Mouse (Mus musculus) CH12.LX (cell line): ENCODE data around the gene Fam163b. TPM values are rescaled to one million over a fixed set of nuclear protein-coding genes. Genes with fewer than 3 reads are reported as not detected.

ENCODE experiments used
- DNase-seq: peaks from one replicate; pipeline ENCODE4 v3.0.0-alpha.2; 2013; ENCODE audit errors: extremely low read depth
- H3K27ac ChIP-seq: 2 replicates; pipeline ENCODE4 v1.5.1; 2012; ENCODE audit warnings: low read depth, mild to moderate bottlenecking, control low read depth, moderate library complexity; ENCODE audit not compliant: insufficient read depth
- H3K27me3 ChIP-seq: replicated peaks from 2 replicates; pipeline ENCODE3; 2012; ENCODE audit warnings: inconsistent platforms
- H3K36me3 ChIP-seq, 2 experiments: replicated peaks in 1 of 2; 2 replicates each; pipeline versions ENCODE3 to v1.6.1; 2012; ENCODE audit warnings: inconsistent platforms in 1 of 2, low read length in 1 of 2, mild to moderate bottlenecking in 1 of 2, mixed read lengths in 1 of 2, moderate library complexity in 1 of 2; ENCODE audit not compliant: control insufficient read depth in 1 of 2, insufficient read depth in 1 of 2
- H3K4me1 ChIP-seq, 2 experiments: 2 replicates each; pipeline ENCODE4 v1.6.1; 2012; ENCODE audit warnings: inconsistent platforms in 1 of 2, moderate library complexity in 1 of 2; ENCODE audit not compliant: insufficient read depth in 2 of 2, control insufficient read depth in 1 of 2
- H3K4me2 ChIP-seq: 2 replicates; pipeline ENCODE4 v1.6.1; 2012; ENCODE audit warnings: low read depth, mild to moderate bottlenecking, control low read depth; ENCODE audit not compliant: poor library complexity, insufficient read depth, severe bottlenecking
- H3K4me3 ChIP-seq, 3 experiments: fragments of 150-350 bp in 1 of 3; sonication (generic) in 1 of 3; replicated peaks in 1 of 3; 2 replicates each; pipeline versions ENCODE3 to v1.5.1; 2011 to 2012; ENCODE audit warnings: low read depth in 2 of 3, low read length in 2 of 3, mild to moderate bottlenecking in 2 of 3, moderate library complexity in 2 of 3, control low read depth in 1 of 3, improper control_type of control experiment in 1 of 3, inconsistent platforms in 1 of 3, mixed read lengths in 1 of 3; ENCODE audit not compliant: poor library complexity in 1 of 3
- H3K79me2 ChIP-seq: replicated peaks from 2 replicates; pipeline ENCODE4 v1.6.1; 2012; ENCODE audit warnings: mild to moderate bottlenecking, moderate library complexity; ENCODE audit not compliant: control insufficient read depth, poor library complexity, insufficient read depth, severe bottlenecking; ENCODE audit errors: extremely low read depth
- H3K9ac ChIP-seq: 2 replicates; pipeline ENCODE4 v1.6.1; 2012; ENCODE audit warnings: low read depth, mild to moderate bottlenecking, control low read depth, moderate library complexity; ENCODE audit not compliant: insufficient read depth
- H3K9me3 ChIP-seq: replicated peaks from 2 replicates; pipeline ENCODE3; 2012; ENCODE audit warnings: low read length, inconsistent platforms, mixed read lengths
- CTCF ChIP-seq, 2 experiments: IDR thresholded peaks in 1 of 2; conservative IDR thresholded peaks in 1 of 2; 2 replicates each; pipeline ENCODE4 v1.5.1; 2011 to 2012; ENCODE audit warnings: low read depth in 2 of 2, low read length in 2 of 2, improper control_type of control experiment in 1 of 2, inconsistent platforms in 1 of 2, mild to moderate bottlenecking in 1 of 2, moderate library complexity in 1 of 2
- ELF1 ChIP-seq: IDR thresholded peaks from 2 replicates; pipeline ENCODE4 v1.6.1; 2014; ENCODE audit warnings: low read depth, mild to moderate bottlenecking, inconsistent platforms, low read length, improper control_type of control experiment
- GABPA ChIP-seq: IDR thresholded peaks from 2 replicates; pipeline ENCODE4 v1.6.1; 2012; ENCODE audit warnings: low read depth, low read length, improper control_type of control experiment, inconsistent platforms; ENCODE audit not compliant: insufficient replicate concordance
- IRF4 ChIP-seq: IDR thresholded peaks from 2 replicates; pipeline ENCODE4 v1.6.1; 2014; ENCODE audit warnings: low read depth, mild to moderate bottlenecking, inconsistent platforms, low read length, improper control_type of control experiment
- JUND ChIP-seq: conservative IDR thresholded peaks from 2 replicates; pipeline ENCODE4 v1.6.1; 2011; ENCODE audit warnings: low read depth, low read length, improper control_type of control experiment
- MAFK ChIP-seq: IDR thresholded peaks from 2 replicates; pipeline ENCODE4 v1.6.1; 2011; ENCODE audit warnings: low read length, improper control_type of control experiment; ENCODE audit not compliant: insufficient replicate concordance
- MAX ChIP-seq: IDR thresholded peaks from 2 replicates; pipeline ENCODE4 v1.6.1; 2011; ENCODE audit warnings: low read length, improper control_type of control experiment
- MYC ChIP-seq: IDR thresholded peaks from 2 replicates; pipeline ENCODE4 v1.6.1; 2011; ENCODE audit warnings: low read depth, mild to moderate bottlenecking, improper control_type of control experiment, low read length
- NRF1 ChIP-seq: IDR thresholded peaks from 2 replicates; pipeline ENCODE4 v1.6.1; 2014; ENCODE audit warnings: low read depth, mild to moderate bottlenecking, inconsistent platforms, low read length, improper control_type of control experiment, moderate library complexity
- POLR2A ChIP-seq: IDR thresholded peaks from 2 replicates; pipeline ENCODE4 v1.6.1; 2011; ENCODE audit warnings: low read depth, mild to moderate bottlenecking, improper control_type of control experiment, low read length
- POLR2AphosphoS2 ChIP-seq: IDR thresholded peaks from 2 replicates; pipeline ENCODE4 v1.6.1; 2011; ENCODE audit warnings: low read depth, low read length, improper control_type of control experiment
- RAD21 ChIP-seq: IDR thresholded peaks from 2 replicates; pipeline ENCODE4 v1.6.1; 2011; ENCODE audit warnings: low read depth, mild to moderate bottlenecking, low read length, improper control_type of control experiment, moderate library complexity
- RCOR1 ChIP-seq: conservative IDR thresholded peaks from 2 replicates; pipeline ENCODE4 v1.6.1; 2012; ENCODE audit warnings: low read depth, mild to moderate bottlenecking, inconsistent platforms, low read length, improper control_type of control experiment
- TCF12 ChIP-seq: IDR thresholded peaks from 2 replicates; pipeline ENCODE4 v1.6.1; 2014; ENCODE audit warnings: low read depth, mild to moderate bottlenecking, inconsistent platforms, low read length, improper control_type of control experiment
- USF1 ChIP-seq: IDR thresholded peaks from 2 replicates; pipeline ENCODE4 v1.6.1; 2014; ENCODE audit warnings: low read depth, mild to moderate bottlenecking, inconsistent platforms, low read length, improper control_type of control experiment
- ZC3H11A ChIP-seq: IDR thresholded peaks from 2 replicates; pipeline ENCODE4 v1.6.1; 2012; ENCODE audit warnings: low read depth, mild to moderate bottlenecking, inconsistent platforms, low read length, improper control_type of control experiment
- ZMIZ1 ChIP-seq: IDR thresholded peaks from 2 replicates; pipeline ENCODE4 v1.6.1; 2012; ENCODE audit warnings: low read depth, mild to moderate bottlenecking, inconsistent platforms, low read length, improper control_type of control experiment
- dilution Hi-C: fragments of 300-500 bp; cut with MboI; formaldehyde crosslinking; loops from 2 replicates; pipeline ENCODE4 v1.14.3; 2020; ENCODE audit warnings: low sequenced_read_pairs; ENCODE audit not compliant: extremely low pct_unique_long_range_greater_than_20kb, extremely low pct_ligation_motif_present
- in situ Hi-C: fragments of 300-500 bp; cut with MboI; formaldehyde crosslinking; loops from 3 replicates; pipeline ENCODE4 v1.14.3; 2019; ENCODE audit warnings: low sequenced_read_pairs, low pct_ligation_motif_present, low pct_unique_long_range_greater_than_20kb, mixed read lengths
- polyA plus RNA-seq: library from polyadenylated mRNA; unstranded; fragments of >175 nt; gene quantifications from 2 replicates; pipeline ENCODE4 v1.2.1, GENCODE M21; 2012; ENCODE audit warnings: low read depth; ENCODE audit not compliant: insufficient read length
- total RNA-seq, 2 experiments: library from RNA; depleted of rRNA; stranded (reverse); fragments of 300-350 nt in 1 of 2; fragments of >200 nt in 1 of 2; gene quantifications; 2 replicates each; pipeline ENCODE4 v1.2.3; 2012 to 2014

Gene Fam163b
- total and polyA plus RNA-seq, 3 experiments, result not detected

DNA sequence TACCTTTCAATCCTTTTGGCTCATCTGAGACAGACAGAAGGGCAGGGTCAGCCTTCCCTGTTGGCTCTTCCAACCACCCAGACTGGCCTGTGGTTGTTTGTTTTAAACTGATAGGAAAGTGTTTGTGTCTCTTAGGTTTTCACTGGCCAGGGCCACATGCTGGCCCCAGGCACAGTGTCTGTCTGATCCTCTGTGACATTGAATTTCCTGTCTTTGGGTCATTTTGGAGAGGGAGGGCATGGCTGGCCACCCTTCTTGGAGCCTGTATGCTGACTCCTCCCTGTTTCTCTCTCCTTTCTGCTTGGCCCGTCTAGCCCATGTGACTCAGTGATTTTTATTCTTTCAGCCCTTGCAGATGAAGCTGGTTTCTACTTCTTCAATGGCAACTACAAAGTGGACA, 53.1 kb downstream of the Fam163b start:
- in situ Hi-C loops, result loop anchor here (5.0 to 25.0 kb wide), 2 partner anchors 33 to 348 kb away; partner anchors contain the start of genes Brd3os and Vav2
- no peak overlapping the region for H3K9ac ChIP-seq
- no peaks in the 10 kb centered on the region for H3K79me2 ChIP-seq
- H3K36me3 ChIP-seq, result no peaks in the 10 kb centered on the region
- H3K4me1 ChIP-seq, result peaks cover 2 to 4% of the 10 kb centered on the region in 2 experiments; a peak in 2 of 4 replicates
- H3K27me3 ChIP-seq, result peaks cover 6% of the 10 kb centered on the region
- H3K27ac ChIP-seq, result no peak overlapping the region
- TF ChIP-seq ZMIZ1 (no peak), NRF1 (no peak), RCOR1 (no peak), CTCF (conservative IDR thresholded peaks at IDR 0.05 in 1 of 2, IDR thresholded peaks at IDR 0.05 in 1 of 2; ENCODE audit: low read depth in 2 of 2, low read length in 2 of 2) (no peak), ZC3H11A (no peak), POLR2AphosphoS2 (no peak), IRF4 (no peak), MAFK (no peak)
- H3K9me3 ChIP-seq, result no peaks in the 10 kb centered on the region
- dilution Hi-C loops, result no loop called here
- H3K4me3 ChIP-seq, result no peak overlapping the region
- no peak for DNase-seq
- H3K4me2 ChIP-seq, result no peak overlapping the region

DNA sequence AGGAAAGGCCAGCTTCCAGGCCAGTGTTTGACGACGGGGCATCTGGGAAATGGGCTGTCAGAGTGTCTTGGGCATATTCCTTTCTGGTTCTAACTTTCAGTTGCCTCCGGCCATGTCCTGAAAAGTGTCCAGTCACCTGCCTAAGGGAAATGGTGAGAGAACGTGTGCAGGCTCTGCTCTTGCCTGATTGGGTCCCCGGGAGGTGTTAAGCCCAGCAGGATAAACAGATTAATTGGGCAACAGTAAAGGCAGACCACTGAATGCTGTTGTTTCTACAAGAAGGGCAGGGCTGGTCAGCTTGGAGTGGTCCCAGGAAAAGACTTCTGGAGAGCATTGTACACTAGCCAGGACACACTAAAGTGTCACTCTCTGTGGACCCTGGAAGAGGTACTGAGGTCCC, 53.6 kb downstream of the Fam163b start:
- Histone ChIP-seq H3K36me3 (no peaks in the 10 kb centered on the region), H3K27ac (no peak overlapping the region)

DNA sequence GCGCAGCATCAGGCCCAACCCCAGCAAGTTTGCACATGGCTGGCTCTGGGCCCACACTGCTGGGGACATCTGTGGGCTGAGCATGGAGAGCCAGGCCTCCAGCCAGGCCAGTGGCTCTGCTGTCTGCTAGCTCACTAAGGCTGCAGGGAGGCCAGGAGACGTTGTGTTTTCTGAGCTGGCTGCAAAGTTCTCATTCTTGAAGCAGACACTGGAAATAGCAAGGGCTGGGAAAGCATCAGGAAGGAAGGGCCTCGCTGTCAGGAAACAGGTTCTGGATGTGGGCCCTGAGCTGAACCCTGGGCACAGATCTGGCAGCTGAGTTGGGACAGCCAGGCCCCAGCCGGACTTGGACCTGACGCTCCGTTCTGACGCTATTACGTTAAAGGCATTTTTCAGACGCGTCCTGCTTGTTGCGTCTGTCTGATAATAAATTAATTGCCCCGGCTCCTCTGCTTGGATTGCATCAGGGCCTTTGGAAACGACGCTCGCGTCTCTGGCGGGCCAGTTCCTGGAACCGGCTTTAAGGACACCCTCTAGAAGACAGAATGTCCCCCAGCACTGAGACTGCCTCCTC, 54.1 kb downstream of the Fam163b start:
- no peaks in the 10 kb centered on the region for H3K36me3 ChIP-seq
- dilution Hi-C loops, result no loop called here

More for the DNA sequence above, 53.6 kb downstream of the Fam163b start:
- in situ Hi-C loops, result loop anchor here (5.0 to 25.0 kb wide), 2 partner anchors 34 to 349 kb away; partner anchors contain the start of genes Brd3os and Vav2
- Histone ChIP-seq H3K27me3 (peaks cover 8% of the 10 kb centered on the region), H3K9me3 (no peaks in the 10 kb centered on the region), H3K4me3 (no peak overlapping the region), H3K79me2 (no peaks in the 10 kb centered on the region), H3K9ac (no peak overlapping the region), H3K4me2 (no peak overlapping the region), H3K4me1 (peaks cover 2 to 4% of the 10 kb centered on the region in 2 experiments; a peak in 2 of 4 replicates)
- DNase-seq, result no peak
- no peak for TF ChIP-seq MAX
- TF ChIP-seq POLR2A, result no peak
- TF ChIP-seq ZC3H11A, result no peak
- TF ChIP-seq MAFK, result no peak
- TF ChIP-seq JUND, result no peak
- TF ChIP-seq TCF12, result no peak
- no peak for TF ChIP-seq ZMIZ1
- no peak for TF ChIP-seq USF1
- no peak for TF ChIP-seq GABPA
- dilution Hi-C loops, result no loop called here

More for the DNA sequence above, 54.1 kb downstream of the Fam163b start:
- TF ChIP-seq CTCF (conservative IDR thresholded peaks at IDR 0.05 in 1 of 2, IDR thresholded peaks at IDR 0.05 in 1 of 2; ENCODE audit: low read depth in 2 of 2, low read length in 2 of 2) (no peak), ELF1 (no peak), RCOR1 (no peak), MYC (no peak), ZMIZ1 (no peak), TCF12 (no peak), RAD21 (no peak)
- no peak overlapping the region for H3K9ac ChIP-seq
- H3K27ac ChIP-seq, result no peak overlapping the region
- in situ Hi-C loops, result loop anchor here (5.0 to 25.0 kb wide), 2 partner anchors 34 to 349 kb away; partner anchors contain the start of genes Brd3os and Vav2
- no peaks in the 10 kb centered on the region for H3K9me3 ChIP-seq
- H3K79me2 ChIP-seq, result no peaks in the 10 kb centered on the region
- H3K4me1 ChIP-seq, result peaks cover 2 to 5% of the 10 kb centered on the region in 2 experiments; a peak in 2 of 4 replicates
- no peak for DNase-seq
- peaks cover 10% of the 10 kb centered on the region for H3K27me3 ChIP-seq
- no peak overlapping the region for H3K4me2 ChIP-seq
- no peak overlapping the region for H3K4me3 ChIP-seq
